Mouse (Mus musculus) forebrain, embryonic 14.5 days (tissue): Measurements from ENCODE around the gene Racgap1. TPM values are rescaled to one million over a fixed set of nuclear protein-coding genes. Genes with fewer than 3 reads are reported as not detected.

Experiments used
- ATAC-seq: fragments of 200-750 bp; cut with Nextera tagmentation; 2 replicates; pipeline ENCODE4 v1.8.0; 2017; ENCODE audit warnings: mild to moderate bottlenecking, moderate library complexity
- DNase-seq: peaks from one replicate; pipeline ENCODE4 v3.0.0-alpha.2; 2015; ENCODE audit warnings: low spot score
- H3K27ac ChIP-seq: fragments of 300-500 bp; sonication (generic); 2 replicates; pipeline ENCODE4 v1.5.1; 2014; ENCODE audit warnings: low read depth, mild to moderate bottlenecking, control low read depth, low read length, moderate library complexity
- H3K27me3 ChIP-seq: fragments of 300-500 bp; sonication (generic); replicated peaks from 2 replicates; pipeline ENCODE4 v1.6.1; 2014; ENCODE audit warnings: low read length, control low read depth, mixed read lengths; ENCODE audit not compliant: control insufficient read depth, insufficient read depth
- H3K36me3 ChIP-seq: fragments of 300-500 bp; sonication (generic); 2 replicates; pipeline ENCODE4 v1.6.1; 2014; ENCODE audit warnings: low read length, control low read depth; ENCODE audit not compliant: control insufficient read depth, insufficient read depth
- H3K4me1 ChIP-seq: fragments of 300-500 bp; sonication (generic); 2 replicates; pipeline ENCODE4 v1.6.1; 2014; ENCODE audit warnings: antibody characterized with exemption, low read length, control low read depth; ENCODE audit not compliant: control insufficient read depth, insufficient read depth
- H3K4me2 ChIP-seq: fragments of 300-500 bp; sonication (generic); 2 replicates; pipeline ENCODE4 v1.6.1; 2014; ENCODE audit warnings: mild to moderate bottlenecking, control low read depth, low read length
- H3K4me3 ChIP-seq: fragments of 300-500 bp; sonication (generic); 2 replicates; pipeline ENCODE4 v1.5.1; 2014; ENCODE audit warnings: low read depth, low read length, control low read depth
- H3K9ac ChIP-seq: fragments of 300-500 bp; sonication (generic); 2 replicates; pipeline ENCODE4 v1.6.1; 2014; ENCODE audit warnings: mild to moderate bottlenecking, low read length, control low read depth, moderate library complexity
- H3K9me3 ChIP-seq: fragments of 300-500 bp; sonication (generic); replicated peaks from 2 replicates; pipeline ENCODE4 v1.6.1; 2016; ENCODE audit warnings: low read length, control low read depth, mixed read lengths; ENCODE audit not compliant: control insufficient read depth
- WGBS: fragments of 180-500 bp; shearing (Covaris S2); extraction: QIAGEN DNeasy Blood & Tissue Kit; methylation state at CpG from one replicate; pipeline ENCODE4 v1.1.7; 2014; 5-methylcytosine and 5-hydroxymethylcytosine counted together
- polyA plus RNA-seq: library from polyadenylated mRNA; unstranded; fragments of >200 nt; fragmentation: Nextera tagmentation; extraction: Ambion mirVana; gene quantifications from 2 replicates; pipeline ENCODE4 v1.2.1, GENCODE M21; 2014

Gene Racgap1
- polyA plus RNA-seq, 1 experiment from 2014 or later: 78.9 TPM

- ATAC-seq (no peak), DNase-seq (no peak)
- WGBS: 68% methylated on average over 3 of the region's 3 CpGs
- Histone ChIP-seq H3K4me2 (no peak overlapping the region), H3K9me3 (no peaks in the 10 kb centered on the region), H3K27ac (no peak overlapping the region), H3K9ac (no peak overlapping the region), H3K27me3 (no peaks in the 10 kb centered on the region), H3K4me3 (no peak overlapping the region), H3K36me3 (no peaks in the 10 kb centered on the region), H3K4me1 (peaks cover 20% of the 10 kb centered on the region)
Observed at GRCm38 (mm10) chr15:99605595-99605994, 45.9 kb downstream of the Racgap1 start.

- ATAC-seq (no peak), DNase-seq (no peak)
- WGBS: 87% methylated on average over 7 of the region's 7 CpGs
- H3K27ac ChIP-seq: no peak overlapping the region
- H3K9me3 ChIP-seq: no peaks in the 10 kb centered on the region
- no peaks in the 10 kb centered on the region for H3K27me3 ChIP-seq
- H3K9ac ChIP-seq: no peak overlapping the region
- peaks cover 20% of the 10 kb centered on the region for H3K4me1 ChIP-seq
- H3K4me2 ChIP-seq: no peak overlapping the region
- no peak overlapping the region for H3K4me3 ChIP-seq
- no peaks in the 10 kb centered on the region for H3K36me3 ChIP-seq
Observed at GRCm38 (mm10) chr15:99603216-99603615, 48.2 kb downstream of the Racgap1 start.

- H3K36me3 ChIP-seq: no peaks in the 10 kb centered on the region
- H3K27ac ChIP-seq: no peak overlapping the region
- H3K9me3 ChIP-seq: no peaks in the 10 kb centered on the region
- peaks cover 13% of the 10 kb centered on the region for H3K4me1 ChIP-seq
- DNase-seq: no peak
- H3K4me2 ChIP-seq: no peak overlapping the region
- no peak for ATAC-seq
- 69% methylated on average over 17 of the region's 17 CpGs for WGBS
- H3K4me3 ChIP-seq: no peak overlapping the region
- H3K27me3 ChIP-seq: no peaks in the 10 kb centered on the region
- no peak overlapping the region for H3K9ac ChIP-seq
Observed at GRCm38 (mm10) chr15:99602206-99602820, 49.1 kb downstream of the Racgap1 start.

GRCm38 (mm10) chr15:99601823-99602120 is 49.7 kb downstream of the Racgap1 start:
- H3K4me2 ChIP-seq: no peak overlapping the region
- H3K27me3 ChIP-seq: no peaks in the 10 kb centered on the region
- H3K4me1 ChIP-seq: peaks cover 8% of the 10 kb centered on the region; the same call in 1 of the 2 replicates
- no peak overlapping the region for H3K27ac ChIP-seq
- ATAC-seq (no peak; the same call in 1 of the 2 replicates), DNase-seq (no peak)
- no peak overlapping the region for H3K4me3 ChIP-seq
- no peaks in the 10 kb centered on the region for H3K36me3 ChIP-seq
- H3K9ac ChIP-seq: no peak overlapping the region
- WGBS: 29% methylated on average over 4 of the region's 5 CpGs
- no peaks in the 10 kb centered on the region for H3K9me3 ChIP-seq

- Histone ChIP-seq H3K9ac (no peak within 1 kb of the TSS), H3K27ac (no peak within 1 kb of the TSS)
Observed at GRCm38 (mm10) chr15:99600986-99601822, 50.3 kb downstream of the Racgap1 start, which contains the start of gene Aqp6. TSS of gene Aqp6 (plus strand) at chr15:99601400.

DNA sequence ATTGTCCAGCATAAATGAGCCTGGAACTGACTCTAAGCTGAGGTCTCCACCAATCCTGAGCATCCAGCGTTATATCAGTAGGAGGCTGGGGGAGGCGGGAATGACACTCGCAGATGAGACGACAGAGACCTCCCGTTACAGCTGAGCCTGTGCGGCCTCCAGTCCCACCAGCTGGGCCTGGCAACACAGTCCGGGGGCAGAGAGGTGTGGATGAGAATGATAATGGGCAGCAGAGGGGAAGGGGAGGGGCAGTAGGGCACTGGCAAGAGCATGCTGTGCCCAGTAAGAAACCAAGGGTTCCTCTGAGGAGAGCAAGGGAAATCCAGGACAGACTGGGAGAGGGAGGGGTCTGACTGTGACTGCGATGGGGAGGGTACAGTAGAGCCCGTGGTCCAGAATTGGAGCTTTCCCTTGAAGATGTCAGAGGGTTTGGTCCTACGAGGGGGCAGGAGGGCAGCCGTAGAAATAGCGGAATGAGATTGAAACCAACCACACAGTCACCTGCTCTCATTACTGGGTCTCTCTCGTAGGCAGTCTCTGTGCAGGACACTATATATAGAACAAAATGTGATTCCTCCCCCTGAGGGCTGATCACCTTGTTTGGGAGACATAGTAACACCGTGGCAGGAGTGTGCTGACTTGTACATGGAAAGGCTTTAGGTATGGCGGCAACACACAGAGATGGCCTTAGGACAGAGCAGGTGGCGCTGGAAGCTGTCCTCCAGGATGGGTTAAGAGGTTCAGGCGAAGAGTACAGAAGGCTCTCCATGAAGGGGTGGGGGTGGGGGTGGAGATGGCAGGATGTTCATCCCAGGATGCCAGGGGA is 52.0 kb downstream of the Racgap1 start:
- Histone ChIP-seq H3K4me2 (no peak overlapping the region), H3K27ac (no peak overlapping the region), H3K4me3 (no peak overlapping the region), H3K27me3 (peaks cover 5% of the 10 kb centered on the region; the same call in 1 of the 2 replicates), H3K9me3 (no peaks in the 10 kb centered on the region), H3K36me3 (no peaks in the 10 kb centered on the region), H3K9ac (no peak overlapping the region), H3K4me1 (peaks cover 3% of the 10 kb centered on the region; the same call in 1 of the 2 replicates)
- ATAC-seq: no peak
- DNase-seq: no peak
- WGBS: 54% methylated on average over 17 of the region's 17 CpGs

More at GRCm38 (mm10) chr15:99600986-99601822, 50.3 kb downstream of the Racgap1 start, which contains the start of gene Aqp6:
- no peaks in the 10 kb centered on the region for H3K9me3 ChIP-seq
- peaks cover 7% of the 10 kb centered on the region; the same call in 1 of the 2 replicates for H3K4me1 ChIP-seq
- DNase-seq (no peak), ATAC-seq (no peak)
- 56% methylated on average over 22 of the region's 22 CpGs for WGBS
- no peak within 1 kb of the TSS for H3K4me2 ChIP-seq
- no peaks in the 10 kb centered on the region for H3K27me3 ChIP-seq
- no peak within 1 kb of the TSS for H3K4me3 ChIP-seq
- H3K36me3 ChIP-seq: no peaks in the 10 kb centered on the region

DNA sequence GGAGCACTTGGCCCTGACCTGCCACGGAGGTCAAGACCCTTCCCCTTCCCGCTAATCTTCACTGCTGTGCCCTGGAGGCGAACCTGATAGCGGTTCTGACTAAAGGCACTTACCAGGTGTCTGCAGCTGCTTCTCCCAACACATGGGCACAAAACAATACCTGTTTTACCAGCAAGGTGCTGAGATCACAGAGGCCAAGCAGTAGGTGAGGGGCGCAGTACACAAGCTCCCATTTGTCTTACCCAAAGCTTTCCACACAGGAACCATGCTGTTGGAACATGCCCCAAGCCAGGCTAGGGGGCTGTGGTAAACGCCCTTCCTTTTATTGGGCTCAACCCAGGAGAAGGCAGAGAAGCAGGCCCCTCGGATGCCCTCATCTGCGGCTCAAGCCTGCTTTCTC is 53.9 kb downstream of the Racgap1 start:
- Histone ChIP-seq H3K27me3 (peaks cover 23% of the 10 kb centered on the region), H3K9ac (no peak overlapping the region), H3K4me1 (peaks cover 3% of the 10 kb centered on the region; the same call in 1 of the 2 replicates), H3K36me3 (no peaks in the 10 kb centered on the region), H3K4me3 (no peak overlapping the region), H3K27ac (no peak overlapping the region), H3K9me3 (no peaks in the 10 kb centered on the region), H3K4me2 (no peak overlapping the region)
- no peak for ATAC-seq
- WGBS: 61% methylated on average over 8 of the region's 8 CpGs
- DNase-seq: no peak

GRCm38 (mm10) chr15:99596841-99597240 is 54.6 kb downstream of the Racgap1 start:
- Histone ChIP-seq H3K36me3 (no peaks in the 10 kb centered on the region), H3K4me2 (no peak overlapping the region), H3K4me1 (peaks cover 3% of the 10 kb centered on the region; the same call in 1 of the 2 replicates), H3K27ac (no peak overlapping the region), H3K27me3 (peaks cover 31% of the 10 kb centered on the region), H3K9ac (no peak overlapping the region), H3K4me3 (no peak overlapping the region), H3K9me3 (no peaks in the 10 kb centered on the region)
- DNase-seq (no peak), ATAC-seq (no peak)
- 55% methylated on average over 7 of the region's 7 CpGs for WGBS
